Mouse (Mus musculus) cerebellum, postnatal 36 days (tissue): ENCODE data around the gene Gemin4.

ENCODE experiments used
- DNase-seq, 2 experiments: peaks; one replicate each; pipeline ENCODE4 v3.0.0; 2021 to 2022; ENCODE audit warnings: mixed read lengths in 2 of 2

The Gemin4 gene

GRCm38 (mm10) chr11:76217390-76217800 is at the start of gene Gemin4, which contains the start of gene Dbil5:
TSS of gene Gemin4 (minus strand) at chr11:76217664.
TSS of gene Dbil5 (plus strand) at chr11:76217608.
- peak; percentile 95 to 98 for DNase-seq

DNA sequence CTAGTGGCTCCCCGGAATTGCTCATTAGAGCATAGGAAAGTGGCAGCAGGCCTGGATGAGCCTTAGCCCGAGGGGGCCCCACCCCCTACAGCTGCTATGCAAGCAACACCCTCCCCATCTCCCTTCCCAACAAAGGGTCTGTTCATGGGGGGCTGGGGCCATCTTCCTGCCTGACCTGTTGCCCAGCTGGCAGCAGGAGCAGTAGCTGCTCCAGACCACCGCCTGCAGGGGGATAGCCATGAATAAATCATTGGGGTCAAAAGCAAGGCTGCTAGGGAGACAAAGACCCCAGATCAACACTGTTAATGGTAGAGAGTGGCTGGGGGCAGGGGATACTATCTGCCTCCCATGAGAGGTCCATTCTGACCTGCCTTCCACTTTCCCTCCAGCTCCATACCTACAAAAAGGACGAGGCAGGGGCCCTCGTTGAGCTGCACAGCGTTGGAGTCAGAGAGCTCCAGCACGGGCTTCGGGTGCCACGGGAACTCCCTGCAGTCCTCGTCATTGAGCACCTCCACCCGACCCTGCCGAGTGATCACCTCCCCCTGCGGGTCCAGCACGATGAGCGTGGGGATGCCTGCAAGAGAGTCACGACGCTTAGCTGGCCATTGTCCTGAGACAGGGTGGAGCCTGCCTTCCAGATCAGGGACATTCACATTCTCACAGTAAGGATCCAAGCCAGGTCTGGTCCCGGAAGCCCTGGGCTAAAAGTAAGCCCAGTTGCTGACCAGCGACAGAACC is 45.3 kb upstream of the Gemin4 start:
- peak; percentile 38 to 40 for DNase-seq

DNA sequence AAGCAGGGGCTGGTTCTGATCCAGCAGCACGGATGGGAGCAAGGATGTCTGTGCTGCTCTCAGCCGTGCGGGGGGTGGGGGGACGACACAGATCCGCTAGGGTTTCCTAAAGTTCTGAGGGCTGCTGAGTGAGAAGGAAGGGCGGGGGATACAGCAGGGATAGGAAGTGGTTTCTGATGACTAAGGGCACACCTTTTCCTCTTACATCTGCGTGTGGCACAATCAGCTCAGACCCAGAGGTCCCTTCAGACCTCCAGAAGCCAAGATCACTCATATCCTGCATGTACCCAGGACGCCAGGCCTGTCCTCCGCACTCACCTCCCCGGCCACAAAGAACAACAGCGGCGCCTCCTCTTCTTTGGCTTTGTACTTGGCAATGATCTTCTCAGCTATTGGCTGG is 43.8 kb upstream of the Gemin4 start:
- no peak for DNase-seq

DNA sequence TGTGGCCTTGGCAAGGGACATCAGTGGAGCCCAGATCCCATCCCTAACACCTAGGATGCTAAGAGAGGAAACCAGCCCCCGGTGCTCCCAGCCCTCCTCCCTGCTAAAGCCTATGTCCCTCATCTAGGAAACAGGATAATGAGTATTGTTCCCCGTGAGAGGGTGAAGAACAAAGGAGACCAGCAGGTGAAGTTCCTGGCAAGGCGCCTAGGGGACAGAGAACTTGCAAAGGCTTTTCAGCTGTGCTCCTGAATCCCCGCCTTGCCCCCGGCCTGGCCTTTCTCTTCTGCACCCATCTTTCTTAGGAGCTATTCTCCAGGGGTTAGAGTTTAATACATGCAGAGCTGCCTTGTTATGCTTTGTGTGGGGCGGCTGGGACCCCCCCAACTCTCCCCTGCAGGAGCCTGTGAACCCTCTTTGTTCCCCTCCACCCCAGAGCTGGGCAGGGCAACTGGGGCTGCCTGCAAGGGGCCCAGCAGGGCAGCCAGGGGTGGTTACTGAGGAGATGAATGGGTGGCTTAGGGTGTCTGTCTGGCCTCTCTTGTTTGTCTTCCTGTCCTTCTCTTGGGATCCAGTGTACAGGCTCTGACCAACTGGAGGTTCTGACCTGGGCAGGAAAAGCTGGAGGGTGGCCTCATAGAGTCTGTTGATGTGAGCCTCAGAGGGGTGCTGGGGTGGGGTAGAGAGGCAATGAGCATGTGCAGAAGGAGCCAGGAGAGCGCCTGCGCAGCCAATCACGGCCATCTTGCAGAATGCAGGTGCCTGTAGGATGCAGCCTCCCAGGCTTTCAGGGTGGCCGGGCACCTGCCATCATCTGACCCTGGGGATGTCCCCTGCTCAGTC is 43.0 kb upstream of the Gemin4 start:
- peak; percentile 28 to 42 for DNase-seq

GRCm38 (mm10) chr11:76258511-76258910 is 41.0 kb upstream of the Gemin4 start:
- DNase-seq: peak in 1 of 2 experiments; percentile 12

DNA sequence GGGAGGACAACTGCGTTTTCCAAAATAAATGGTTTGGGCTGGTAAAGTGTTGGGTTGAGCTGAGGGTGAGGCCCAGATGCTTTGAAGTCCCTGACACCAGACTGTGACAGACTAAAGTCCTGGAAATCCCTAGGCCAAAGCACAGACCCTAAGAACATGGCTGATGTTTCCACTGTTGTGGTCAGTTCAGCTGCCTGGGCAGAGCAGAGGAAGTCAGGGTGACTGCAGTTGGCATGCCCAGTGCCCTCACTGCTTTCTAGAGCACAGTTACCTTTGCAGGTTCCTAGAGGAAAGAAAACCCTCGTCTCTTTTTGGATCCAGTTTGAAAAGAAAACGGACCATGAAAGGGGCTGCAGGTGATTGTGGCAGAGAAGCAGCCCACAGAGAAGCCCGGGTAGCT is 39.9 kb upstream of the Gemin4 start:
- DNase-seq: peak in 1 of 2 experiments; percentile 7

DNA sequence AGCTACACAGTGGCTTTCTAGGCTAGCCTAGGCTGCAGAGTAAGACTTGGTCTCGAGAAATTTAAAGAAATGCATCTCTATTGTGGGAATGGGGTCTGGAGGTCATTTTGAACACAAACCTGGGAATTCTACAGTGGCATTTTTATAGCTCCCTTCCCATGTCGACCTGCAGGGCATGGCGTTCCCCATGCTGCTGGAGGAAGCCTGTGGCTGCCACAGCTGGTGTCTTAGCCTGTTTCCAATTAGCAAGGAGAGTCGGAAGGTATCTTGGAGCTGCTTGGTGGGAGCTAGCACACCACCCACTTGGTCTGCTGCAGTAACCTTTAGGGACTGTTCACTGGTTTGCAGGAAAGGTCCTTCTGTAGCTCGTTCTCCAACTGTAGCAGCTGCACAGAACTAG is 38.7 kb upstream of the Gemin4 start:
- DNase-seq: no peak

- DNase-seq: peak; percentile 81 to 85
Observed at GRCm38 (mm10) chr11:76255431-76256001, 38.1 kb upstream of the Gemin4 start.

DNA sequence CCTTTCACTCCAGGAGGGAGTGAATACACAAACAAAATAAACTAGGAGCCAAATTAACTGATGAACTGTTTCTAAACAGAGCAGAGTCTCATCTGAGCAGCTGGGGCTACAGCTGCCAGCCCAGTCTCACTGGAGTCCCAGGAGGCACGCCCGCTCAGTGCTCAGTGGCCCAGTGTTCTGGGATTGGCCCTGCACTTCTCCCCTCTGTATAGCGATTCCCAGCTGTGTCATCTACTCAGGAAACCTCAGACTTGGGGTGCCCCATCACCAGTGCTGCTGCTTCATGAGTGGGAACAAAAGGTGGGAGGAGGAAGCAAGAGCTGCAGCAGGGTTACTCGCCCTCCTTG is 36.4 kb upstream of the Gemin4 start:
- DNase-seq: peak in 1 of 2 experiments; percentile 6

DNA sequence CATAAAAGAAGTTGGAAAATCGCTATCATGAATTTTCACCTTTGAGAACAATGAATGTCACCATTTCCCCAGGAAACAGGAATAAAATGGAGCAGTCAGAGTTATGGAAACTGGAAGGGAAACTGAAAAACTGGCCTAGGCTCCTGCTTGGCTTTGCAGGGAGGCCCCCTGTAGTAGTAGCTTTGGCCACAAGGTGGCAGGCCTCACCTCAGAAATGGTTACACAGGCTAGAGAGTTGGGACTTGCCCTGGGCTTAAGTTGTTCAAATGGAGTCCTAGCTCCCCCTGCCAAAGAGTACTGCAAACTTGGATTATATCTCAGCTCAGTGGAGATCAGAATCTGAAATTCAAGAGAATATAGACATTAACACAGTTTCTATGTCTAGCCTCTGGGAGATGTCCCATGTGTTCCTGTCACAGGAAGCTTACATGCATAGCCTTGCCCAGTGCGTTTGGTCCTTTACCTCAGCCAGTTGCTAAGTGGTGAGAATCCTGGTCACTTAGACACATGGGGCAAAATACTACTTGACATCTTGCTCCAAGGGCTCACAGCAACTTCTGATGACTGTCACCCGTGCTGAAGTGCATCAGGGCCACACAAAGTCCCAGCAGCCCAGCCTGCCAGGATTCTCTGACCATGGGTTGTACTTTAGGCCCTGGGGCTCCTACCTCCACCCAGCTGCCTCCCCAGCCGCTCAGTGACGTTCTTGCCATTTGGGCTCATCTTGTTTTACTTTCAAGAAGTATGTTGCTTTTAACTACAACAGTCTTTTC is 35.9 kb upstream of the Gemin4 start:
- DNase-seq: peak; percentile 91 to 95

DNA sequence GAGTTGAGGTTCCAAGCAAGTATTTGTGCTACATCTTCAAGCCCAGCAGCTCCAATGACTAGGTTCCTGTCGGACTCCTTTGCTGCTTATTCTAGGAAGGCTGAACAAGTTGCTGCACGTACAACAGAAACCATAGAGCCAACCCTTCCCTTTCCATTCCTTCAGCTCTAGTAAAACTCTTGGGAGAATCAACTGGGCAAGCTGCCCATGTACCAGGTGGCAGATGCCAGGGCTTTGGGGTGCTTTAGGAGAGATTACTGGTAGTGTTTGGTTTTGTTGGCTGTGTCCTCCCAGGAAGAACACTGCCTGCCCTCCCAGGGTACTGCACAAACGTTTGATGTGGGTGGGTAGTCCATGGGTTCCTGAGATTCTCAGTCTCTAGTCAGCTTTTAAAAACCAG is 34.6 kb upstream of the Gemin4 start:
- DNase-seq: peak; percentile 76 to 77

DNA sequence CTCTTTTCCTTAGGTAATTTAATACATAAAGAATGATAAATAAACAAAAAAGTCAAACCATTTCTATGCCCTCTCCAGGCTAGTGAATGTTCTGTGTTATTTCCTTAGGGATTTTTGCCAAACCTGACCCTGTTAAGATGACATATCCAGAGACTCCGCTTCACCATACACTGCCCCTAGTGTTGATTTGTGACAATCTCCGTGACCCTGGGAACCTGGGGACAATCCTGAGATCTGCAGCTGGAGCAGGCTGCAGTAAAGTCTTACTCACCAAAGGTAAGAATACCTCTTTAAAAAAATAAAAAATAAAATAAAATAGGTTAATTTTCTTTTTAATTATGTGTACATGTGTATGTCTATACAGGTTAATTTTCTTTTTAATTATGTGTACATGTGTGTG is 29.8 kb upstream of the Gemin4 start:
- no peak for DNase-seq

GRCm38 (mm10) chr11:76246439-76246838 is 29.0 kb upstream of the Gemin4 start:
- no peak for DNase-seq

GRCm38 (mm10) chr11:76243811-76244546 is 26.5 kb upstream of the Gemin4 start:
- no peak for DNase-seq

- peak; percentile 91 to 92 for DNase-seq
Observed at GRCm38 (mm10) chr11:76242901-76243810, 25.7 kb upstream of the Gemin4 start, which contains the start of the genes Mrm3 and Glod4. TSS of gene Mrm3 (plus strand) at chr11:76243715. TSS of gene Glod4 (minus strand) at chr11:76243725.

- DNase-seq: no peak
Observed at GRCm38 (mm10) chr11:76239750-76240149, 22.3 kb upstream of the Gemin4 start.

GRCm38 (mm10) chr11:76236136-76236535 is 18.7 kb upstream of the Gemin4 start:
- DNase-seq: no peak

DNA sequence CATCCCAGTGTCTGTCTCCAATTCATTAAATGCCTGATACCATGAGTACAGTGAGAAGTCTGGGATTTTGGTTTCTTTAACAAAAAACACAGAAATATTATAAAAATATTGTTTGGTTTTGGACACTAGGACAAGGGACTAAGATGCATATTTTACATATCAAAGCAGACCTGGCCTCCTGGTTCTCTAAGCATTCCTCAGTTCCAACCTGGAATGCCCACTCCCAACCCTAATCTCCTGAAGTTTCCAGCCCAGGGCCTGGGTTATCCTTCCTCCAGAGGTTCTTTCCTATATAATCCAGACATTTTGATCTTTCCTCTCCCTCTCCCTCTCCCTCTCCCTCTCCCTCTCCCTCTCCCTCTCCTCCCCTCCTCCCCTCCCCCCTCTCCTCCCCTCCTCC is 7.6 kb upstream of the Gemin4 start:
- DNase-seq: no peak

DNA sequence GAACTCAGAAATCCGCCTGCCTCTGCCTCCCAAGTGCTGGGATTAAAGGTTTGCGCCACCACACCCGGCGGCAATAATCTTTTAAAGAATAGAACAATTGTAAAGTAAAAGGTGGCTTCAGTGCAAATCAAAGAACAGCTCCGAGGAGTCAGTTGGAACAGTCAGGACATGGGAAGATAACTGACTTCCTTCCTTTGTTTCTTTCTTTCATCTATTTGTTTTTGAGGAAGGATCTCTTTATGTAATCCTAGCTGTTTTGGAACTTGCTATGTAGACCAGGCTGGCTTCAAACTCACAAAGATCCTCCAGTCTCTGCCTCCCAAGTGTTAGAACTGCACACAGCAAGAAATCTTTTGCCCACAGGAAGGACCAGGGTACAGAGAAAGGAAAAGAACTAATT is 7.2 kb upstream of the Gemin4 start:
- DNase-seq: no peak

GRCm38 (mm10) chr11:76216681-76217389 is 629 bp downstream of the Gemin4 start:
- peak in 1 of 2 experiments; percentile 40 for DNase-seq
